Mouse (Mus musculus): ENCODE data around the gene Acap1.

DNA sequence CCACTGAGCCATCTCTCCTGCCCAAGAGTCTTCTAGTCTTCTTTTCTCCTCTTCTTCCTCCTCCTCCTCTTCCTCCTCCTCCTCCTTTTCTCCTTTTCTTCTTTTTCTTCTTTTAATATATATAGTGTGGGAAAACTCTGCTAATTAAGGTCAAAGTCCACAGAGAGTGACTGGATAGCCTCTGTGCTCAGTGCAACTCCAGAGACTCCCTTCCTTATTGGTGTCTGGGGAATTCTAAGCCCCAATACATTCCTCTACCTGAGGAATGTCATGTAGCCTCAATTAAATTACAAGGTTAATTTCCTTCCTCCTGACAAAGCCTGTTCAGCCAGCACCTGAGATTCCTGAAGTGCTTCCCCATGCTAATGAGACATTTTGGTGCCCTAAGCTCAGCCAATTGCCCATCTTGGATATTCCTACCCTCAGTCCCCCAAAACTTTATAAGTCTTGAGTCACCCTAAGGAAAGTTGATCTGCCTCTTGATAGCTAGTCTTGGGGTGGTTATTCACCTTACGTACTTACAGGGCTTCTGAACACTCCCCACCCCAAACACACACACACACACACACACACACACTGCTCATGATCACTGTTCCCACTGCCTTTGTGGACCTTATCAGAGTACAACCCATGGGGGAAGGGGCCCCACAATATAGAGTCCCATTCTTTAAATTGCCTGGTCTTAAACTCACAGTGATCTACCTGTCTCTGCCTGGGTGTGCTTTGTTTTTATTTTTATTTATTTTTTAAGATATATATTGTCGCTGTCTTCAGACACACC is 24.9 kb downstream of the Acap1 start:
- TF ChIP-seq CTCF (IDR thresholded peaks at IDR 0.05; ENCODE audit: low read depth) = no peak
- no peak for TF ChIP-seq EP300 (IDR thresholded peaks at IDR 0.05; ENCODE audit: low read depth)
